Mouse (Mus musculus) forebrain, embryonic 11.5 days (tissue): ENCODE results near the gene Rassf2. TPM values are rescaled to one million over a fixed set of nuclear protein-coding genes. Genes with fewer than 3 reads are reported as not detected.

ENCODE experiments used
- ATAC-seq: fragments of 200-750 bp; cut with Nextera tagmentation; replicated peaks from 2 replicates; pipeline ENCODE4 v1.8.0; 2017; ENCODE audit warnings: moderate TSS enrichment; ENCODE audit not compliant: low FRiP score
- DNase-seq: peaks from one replicate; pipeline ENCODE4 v3.0.0-alpha.2; 2017; ENCODE audit warnings: low spot score
- H3K27ac ChIP-seq: fragments of 300-500 bp; sonication (generic); 2 replicates; pipeline ENCODE4 v1.5.1; 2014; ENCODE audit warnings: low read depth, low read length
- H3K27me3 ChIP-seq: fragments of 300-500 bp; sonication (generic); 2 replicates; pipeline ENCODE4 v1.6.1; 2014; ENCODE audit warnings: mild to moderate bottlenecking, low read length, mixed read lengths; ENCODE audit not compliant: control insufficient read depth, insufficient read depth
- H3K36me3 ChIP-seq: fragments of 300-500 bp; sonication (generic); 2 replicates; pipeline ENCODE4 v1.6.1; 2014; ENCODE audit warnings: mild to moderate bottlenecking, low read length, moderate library complexity, mixed read lengths; ENCODE audit not compliant: control insufficient read depth, insufficient read depth
- H3K4me1 ChIP-seq: fragments of 300-500 bp; sonication (generic); replicated peaks from 2 replicates; pipeline ENCODE4 v1.6.1; 2014; ENCODE audit warnings: low read length, mixed read lengths; ENCODE audit not compliant: control insufficient read depth, insufficient read depth
- H3K4me2 ChIP-seq: fragments of 300-500 bp; sonication (generic); 2 replicates; pipeline ENCODE4 v1.6.1; 2014; ENCODE audit warnings: low read depth, mild to moderate bottlenecking, low read length, moderate library complexity, mixed read lengths; ENCODE audit not compliant: severe bottlenecking
- H3K4me3 ChIP-seq: fragments of 300-500 bp; sonication (generic); 2 replicates; pipeline ENCODE4 v1.5.1; 2014; ENCODE audit warnings: low read depth, low read length
- H3K9ac ChIP-seq: fragments of 300-500 bp; sonication (generic); 2 replicates; pipeline ENCODE4 v1.6.1; 2014; ENCODE audit warnings: low read length
- H3K9me3 ChIP-seq: fragments of 300-500 bp; sonication (generic); 2 replicates; pipeline ENCODE4 v1.6.1; 2016; ENCODE audit warnings: low read length, mixed read lengths; ENCODE audit not compliant: control insufficient read depth
- WGBS: fragments of 180-500 bp; shearing (Covaris S2); extraction: QIAGEN DNeasy Blood & Tissue Kit; methylation state at CpG from one replicate; pipeline ENCODE4 v1.1.7; 2014; 5-methylcytosine and 5-hydroxymethylcytosine counted together
- polyA plus RNA-seq: library from polyadenylated mRNA; unstranded; fragments of >200 nt; fragmentation: Nextera tagmentation; extraction: Ambion mirVana; gene quantifications from 2 replicates; pipeline ENCODE4 v1.2.1, GENCODE M21; 2014

Rassf2 gene
- polyA plus RNA-seq, 1 experiment from 2014 or later, result 35.3 TPM

GRCm38 (mm10) chr2:132020420-132020819 is 9.6 kb downstream of the Rassf2 start:
- 93% methylated on average over 7 of the region's 7 CpGs for WGBS
- Histone ChIP-seq H3K9me3 (no peaks in the 10 kb centered on the region), H3K4me2 (no peak overlapping the region), H3K9ac (no peak overlapping the region), H3K4me1 (no peaks in the 10 kb centered on the region), H3K36me3 (no peaks in the 10 kb centered on the region), H3K27ac (no peak overlapping the region), H3K4me3 (no peak overlapping the region), H3K27me3 (no peaks in the 10 kb centered on the region)
- ATAC-seq (no peak), DNase-seq (no peak)

GRCm38 (mm10) chr2:132019372-132019811 is 10.7 kb downstream of the Rassf2 start:
- Histone ChIP-seq H3K27me3 (no peaks in the 10 kb centered on the region), H3K9me3 (no peaks in the 10 kb centered on the region), H3K9ac (no peak overlapping the region), H3K36me3 (no peaks in the 10 kb centered on the region), H3K27ac (no peak overlapping the region), H3K4me1 (no peaks in the 10 kb centered on the region), H3K4me3 (no peak overlapping the region), H3K4me2 (no peak overlapping the region)
- DNase-seq, result no peak
- no peak for ATAC-seq
- 84% methylated on average over 3 of the region's 3 CpGs for WGBS

- DNase-seq, result no peak
- no peak for ATAC-seq
- no peaks in the 10 kb centered on the region for H3K9me3 ChIP-seq
- no peak overlapping the region for H3K27ac ChIP-seq
- no peak overlapping the region for H3K4me3 ChIP-seq
- H3K4me2 ChIP-seq, result no peak overlapping the region
- 74% methylated on average over 4 of the region's 4 CpGs for WGBS
- no peaks in the 10 kb centered on the region for H3K36me3 ChIP-seq
- H3K4me1 ChIP-seq, result no peaks in the 10 kb centered on the region
- H3K27me3 ChIP-seq, result no peaks in the 10 kb centered on the region
- H3K9ac ChIP-seq, result no peak overlapping the region
Observed at GRCm38 (mm10) chr2:132018156-132018555, 11.9 kb downstream of the Rassf2 start.

- no peak overlapping the region for H3K4me2 ChIP-seq
- no peak overlapping the region for H3K9ac ChIP-seq
- no peaks in the 10 kb centered on the region for H3K36me3 ChIP-seq
- ATAC-seq (no peak), DNase-seq (no peak)
- WGBS, result 62% methylated on average over 7 of the region's 7 CpGs
- H3K27me3 ChIP-seq, result no peaks in the 10 kb centered on the region
- H3K4me1 ChIP-seq, result no peaks in the 10 kb centered on the region
- H3K9me3 ChIP-seq, result no peaks in the 10 kb centered on the region
- H3K27ac ChIP-seq, result no peak overlapping the region
- no peak overlapping the region for H3K4me3 ChIP-seq
Observed at GRCm38 (mm10) chr2:132017611-132018010, 12.4 kb downstream of the Rassf2 start.

GRCm38 (mm10) chr2:132016034-132016433 is 14.0 kb downstream of the Rassf2 start:
- Histone ChIP-seq H3K4me1 (no peaks in the 10 kb centered on the region), H3K9me3 (no peaks in the 10 kb centered on the region), H3K27me3 (no peaks in the 10 kb centered on the region), H3K9ac (no peak overlapping the region), H3K36me3 (no peaks in the 10 kb centered on the region), H3K4me2 (no peak overlapping the region), H3K27ac (no peak overlapping the region), H3K4me3 (no peak overlapping the region)
- ATAC-seq, result no peak
- WGBS, result 76% methylated on average over 1 of the region's 1 CpGs
- no peak for DNase-seq

GRCm38 (mm10) chr2:132013152-132013551 is 16.9 kb downstream of the Rassf2 start:
- no peaks in the 10 kb centered on the region for H3K4me1 ChIP-seq
- ATAC-seq (no peak), DNase-seq (no peak)
- 92% methylated on average over 4 of the region's 4 CpGs for WGBS
- no peak overlapping the region for H3K27ac ChIP-seq
- H3K9me3 ChIP-seq, result no peaks in the 10 kb centered on the region
- no peak overlapping the region for H3K4me3 ChIP-seq
- no peaks in the 10 kb centered on the region for H3K27me3 ChIP-seq
- H3K36me3 ChIP-seq, result no peaks in the 10 kb centered on the region; the same call in 1 of the 2 replicates
- no peak overlapping the region for H3K4me2 ChIP-seq
- H3K9ac ChIP-seq, result no peak overlapping the region

GRCm38 (mm10) chr2:132010781-132011180 is 19.3 kb downstream of the Rassf2 start:
- H3K4me1 ChIP-seq, result no peaks in the 10 kb centered on the region
- DNase-seq (no peak), ATAC-seq (no peak)
- H3K36me3 ChIP-seq, result no peaks in the 10 kb centered on the region; the same call in 1 of the 2 replicates
- no peaks in the 10 kb centered on the region for H3K9me3 ChIP-seq
- no peak overlapping the region for H3K4me3 ChIP-seq
- H3K27me3 ChIP-seq, result no peaks in the 10 kb centered on the region
- H3K27ac ChIP-seq, result no peak overlapping the region
- no peak overlapping the region for H3K4me2 ChIP-seq
- WGBS, result 90% methylated on average over 2 of the region's 2 CpGs
- no peak overlapping the region for H3K9ac ChIP-seq

- no peak overlapping the region for H3K4me3 ChIP-seq
- no peak overlapping the region for H3K4me2 ChIP-seq
- ATAC-seq, result no peak
- DNase-seq, result no peak
- no peak overlapping the region for H3K27ac ChIP-seq
- H3K9me3 ChIP-seq, result no peaks in the 10 kb centered on the region
- 68% methylated on average over 4 of the region's 4 CpGs for WGBS
- H3K9ac ChIP-seq, result no peak overlapping the region
- H3K4me1 ChIP-seq, result no peaks in the 10 kb centered on the region
- H3K27me3 ChIP-seq, result no peaks in the 10 kb centered on the region
- H3K36me3 ChIP-seq, result no peaks in the 10 kb centered on the region; the same call in 1 of the 2 replicates
Observed at GRCm38 (mm10) chr2:132008186-132008585, 21.9 kb downstream of the Rassf2 start.

GRCm38 (mm10) chr2:132007475-132007819 is 22.6 kb downstream of the Rassf2 start:
- no peak overlapping the region for H3K27ac ChIP-seq
- no peaks in the 10 kb centered on the region for H3K4me1 ChIP-seq
- 58% methylated on average over 6 of the region's 6 CpGs for WGBS
- no peaks in the 10 kb centered on the region for H3K9me3 ChIP-seq
- no peaks in the 10 kb centered on the region; the same call in 1 of the 2 replicates for H3K36me3 ChIP-seq
- no peak for ATAC-seq
- no peak overlapping the region for H3K4me3 ChIP-seq
- H3K27me3 ChIP-seq, result no peaks in the 10 kb centered on the region
- no peak overlapping the region for H3K9ac ChIP-seq
- DNase-seq, result no peak
- no peak overlapping the region for H3K4me2 ChIP-seq
